Mouse (Mus musculus) heart, postnatal 4 days (tissue): ENCODE results near the gene Sowaha. TPM values are rescaled to one million over a fixed set of nuclear protein-coding genes. Genes with fewer than 3 reads are reported as not detected.
A peak's percentile ranks its signal among the peaks of the same experiment; 100 is the strongest.

Experiments
- DNase-seq: peaks from one replicate; pipeline ENCODE4 v3.0.0; 2021
- total RNA-seq, 2 experiments: library from RNA; stranded (reverse); gene quantifications; 2 replicates each; pipeline ENCODE4 v1.2.3; 2021

The Sowaha gene
- under 1 TPM; 0.07 to 0.27 TPM for total RNA-seq

- peak; percentile 36 for DNase-seq
Measured at GRCm38 (mm10) chr11:53479783-53480301, at the start of gene Sowaha, which contains the start of gene Gm9945. Gene Sowaha (minus strand): TSS chr11:53480274. Gene Gm9945 (plus strand): TSS chr11:53480166.

- peak; percentile 78 for DNase-seq
Measured at GRCm38 (mm10) chr11:53529253-53529557, 49.1 kb upstream of the Sowaha start.

- DNase-seq, result no peak
Measured at GRCm38 (mm10) chr11:53528397-53529252, 48.6 kb upstream of the Sowaha start.

GRCm38 (mm10) chr11:53525461-53525860 lies 45.4 kb upstream of the Sowaha start:
- DNase-seq, result peak; percentile 35

GRCm38 (mm10) chr11:53524905-53525304 lies 44.8 kb upstream of the Sowaha start:
- DNase-seq, result peak; percentile 40

GRCm38 (mm10) chr11:53523545-53524405 lies 43.7 kb upstream of the Sowaha start:
- no peak for DNase-seq

- no peak for DNase-seq
Measured at GRCm38 (mm10) chr11:53522930-53523329, 42.9 kb upstream of the Sowaha start.

- no peak for DNase-seq
Measured at GRCm38 (mm10) chr11:53522362-53522761, 42.3 kb upstream of the Sowaha start.

- peak; percentile 37 for DNase-seq
Measured at GRCm38 (mm10) chr11:53521821-53522131, 41.7 kb upstream of the Sowaha start.

GRCm38 (mm10) chr11:53521120-53521820 lies 41.2 kb upstream of the Sowaha start:
- no peak for DNase-seq

GRCm38 (mm10) chr11:53520122-53520978 lies 40.3 kb upstream of the Sowaha start:
- peak; percentile 72 for DNase-seq

- DNase-seq, result peak; percentile 69
Measured at GRCm38 (mm10) chr11:53519207-53520121, 39.4 kb upstream of the Sowaha start, which contains the start of gene Sept8. Gene Sept8 (plus strand): TSS chr11:53519257.

- DNase-seq, result no peak
Measured at GRCm38 (mm10) chr11:53518759-53519158, 38.7 kb upstream of the Sowaha start.

- DNase-seq, result no peak
Measured at GRCm38 (mm10) chr11:53516775-53517627, 36.9 kb upstream of the Sowaha start.

GRCm38 (mm10) chr11:53510351-53510750 lies 30.3 kb upstream of the Sowaha start:
- no peak for DNase-seq

GRCm38 (mm10) chr11:53508591-53508990 lies 28.5 kb upstream of the Sowaha start:
- DNase-seq, result no peak

- peak; percentile 72 for DNase-seq
Measured at GRCm38 (mm10) chr11:53508152-53508551, 28.1 kb upstream of the Sowaha start.

GRCm38 (mm10) chr11:53507098-53507805 lies 27.2 kb upstream of the Sowaha start:
- DNase-seq, result peak; percentile 42
